Mouse (Mus musculus): ENCODE measurements around the gene Skap1.

GRCm38 (mm10) chr11:96637927-96638326, 173.5 kb downstream of the Skap1 start:
- TF ChIP-seq CTCF (conservative IDR thresholded peaks at IDR 0.05; ENCODE audit: insufficient read depth, insufficient read length, low read depth, low read length) (no peak), POLR2A (IDR thresholded peaks at IDR 0.05; ENCODE audit: low read depth, low read length) (no peak)
